Mouse (Mus musculus): Measurements from ENCODE around the gene Dennd4b. TPM values are rescaled to one million over a fixed set of nuclear protein-coding genes. Genes with fewer than 3 reads are reported as not detected.
"Not testable (repeated sequence)": the region's sequence is repeated elsewhere in the genome, so short reads cannot be mapped to it uniquely, and the experiment has no call there.

Gene Dennd4b
- polyA plus RNA-seq, 1 experiment: 6.8 TPM

- Histone ChIP-seq H3K4me1 (ENCODE audit: control insufficient read depth, insufficient read depth, low read length) (peaks cover 2% of the 10 kb centered on the region; the same call in 1 of the 2 replicates), H3K27ac (ENCODE audit: insufficient read depth, low read length) (peak within 1 kb of the TSS; percentile 57; the same call in 1 of the 2 replicates), H3K4me3 (ENCODE audit: insufficient read depth, low read length) (peak within 1 kb of the TSS; percentile 98)
- TF ChIP-seq CTCF (IDR thresholded peaks at IDR 0.05; ENCODE audit: borderline replicate concordance, insufficient read depth, low read length) (no peak), POLR2A (IDR thresholded peaks at IDR 0.05; ENCODE audit: low read depth, low read length) (peak; percentile 85)
Observed at GRCm38 (mm10) chr3:90231507-90232333, 33.3 kb upstream of the Dennd4b start, which contains the start of gene Jtb. TSS of gene Jtb (plus strand) at chr3:90231597.

GRCm38 (mm10) chr3:90241251-90241650 is 23.7 kb upstream of the Dennd4b start:
- Histone ChIP-seq H3K4me1 (ENCODE audit: control insufficient read depth, insufficient read depth, low read length) (no peaks in the 10 kb centered on the region), H3K4me3 (ENCODE audit: insufficient read depth, low read length) (no peak overlapping the region), H3K27ac (ENCODE audit: insufficient read depth, low read length) (no peak overlapping the region)
- TF ChIP-seq POLR2A (IDR thresholded peaks at IDR 0.05; ENCODE audit: low read depth, low read length) (no peak), CTCF (IDR thresholded peaks at IDR 0.05; ENCODE audit: borderline replicate concordance, insufficient read depth, low read length) (no peak)

- Histone ChIP-seq H3K4me3 (ENCODE audit: insufficient read depth, low read length) (no peak overlapping the region), H3K4me1 (ENCODE audit: control insufficient read depth, insufficient read depth, low read length) (no peaks in the 10 kb centered on the region), H3K27ac (ENCODE audit: insufficient read depth, low read length) (no peak overlapping the region)
- TF ChIP-seq POLR2A (IDR thresholded peaks at IDR 0.05; ENCODE audit: low read depth, low read length): no peak
Observed at GRCm38 (mm10) chr3:90241669-90242358, 23.2 kb upstream of the Dennd4b start.

GRCm38 (mm10) chr3:90242984-90243775 is 21.8 kb upstream of the Dennd4b start, which contains the start of gene Creb3l4:
TSS of gene Creb3l4 (minus strand) at chr3:90243512.
- TF ChIP-seq CTCF (IDR thresholded peaks at IDR 0.05; ENCODE audit: borderline replicate concordance, insufficient read depth, low read length) (no peak), POLR2A (IDR thresholded peaks at IDR 0.05; ENCODE audit: low read depth, low read length) (peak; percentile 29; the same call in 1 of the 2 replicates)
- H3K27ac ChIP-seq (ENCODE audit: insufficient read depth, low read length): no peak within 1 kb of the TSS
- H3K4me3 ChIP-seq (ENCODE audit: insufficient read depth, low read length): peak within 1 kb of the TSS; percentile 15; the same call in 1 of the 2 replicates
- H3K4me1 ChIP-seq (ENCODE audit: control insufficient read depth, insufficient read depth, low read length): no peaks in the 10 kb centered on the region

- Histone ChIP-seq H3K27ac (ENCODE audit: insufficient read depth, low read length) (no peak overlapping the region), H3K4me3 (ENCODE audit: insufficient read depth, low read length) (no peak overlapping the region), H3K4me1 (ENCODE audit: control insufficient read depth, insufficient read depth, low read length) (peaks cover 3% of the 10 kb centered on the region; the same call in 1 of the 2 replicates)
- no peak for TF ChIP-seq POLR2A (IDR thresholded peaks at IDR 0.05; ENCODE audit: low read depth, low read length)
Observed at GRCm38 (mm10) chr3:90245406-90245805, 19.6 kb upstream of the Dennd4b start.

- TF ChIP-seq CTCF (IDR thresholded peaks at IDR 0.05; ENCODE audit: borderline replicate concordance, insufficient read depth, low read length) (no peak), POLR2A (IDR thresholded peaks at IDR 0.05; ENCODE audit: low read depth, low read length) (0 out of 2 replicates have a peak, but pooled peaks have one; percentile 68)
- H3K27ac ChIP-seq (ENCODE audit: insufficient read depth, low read length): peak overlapping the region; percentile 98
- peak overlapping the region; percentile 35 for H3K4me3 ChIP-seq (ENCODE audit: insufficient read depth, low read length)
- H3K4me1 ChIP-seq (ENCODE audit: control insufficient read depth, insufficient read depth, low read length): peaks cover 13% of the 10 kb centered on the region
Observed at GRCm38 (mm10) chr3:90247630-90247959, 17.4 kb upstream of the Dennd4b start.

GRCm38 (mm10) chr3:90247960-90248745 is 16.8 kb upstream of the Dennd4b start, which contains the start of gene Slc39a1:
TSS of gene Slc39a1 (plus strand) at chr3:90248172.
- H3K27ac ChIP-seq (ENCODE audit: insufficient read depth, low read length): peak within 1 kb of the TSS; percentile 98
- TF ChIP-seq POLR2A (IDR thresholded peaks at IDR 0.05; ENCODE audit: low read depth, low read length) (peak; percentile 71), CTCF (IDR thresholded peaks at IDR 0.05; ENCODE audit: borderline replicate concordance, insufficient read depth, low read length) (no peak)
- H3K4me1 ChIP-seq (ENCODE audit: control insufficient read depth, insufficient read depth, low read length): peaks cover 13% of the 10 kb centered on the region
- H3K4me3 ChIP-seq (ENCODE audit: insufficient read depth, low read length): peak within 1 kb of the TSS; percentile 69

- TF ChIP-seq CTCF (IDR thresholded peaks at IDR 0.05; ENCODE audit: borderline replicate concordance, insufficient read depth, low read length) (no peak), POLR2A (IDR thresholded peaks at IDR 0.05; ENCODE audit: low read depth, low read length) (no peak)
- peak overlapping the region; percentile 69 for H3K4me3 ChIP-seq (ENCODE audit: insufficient read depth, low read length)
- H3K4me1 ChIP-seq (ENCODE audit: control insufficient read depth, insufficient read depth, low read length): peaks cover 13% of the 10 kb centered on the region
- H3K27ac ChIP-seq (ENCODE audit: insufficient read depth, low read length): peak overlapping the region; percentile 80
Observed at GRCm38 (mm10) chr3:90248746-90249100, 16.3 kb upstream of the Dennd4b start.

- peaks cover 13% of the 10 kb centered on the region for H3K4me1 ChIP-seq (ENCODE audit: control insufficient read depth, insufficient read depth, low read length)
- peak overlapping the region; percentile 75 for H3K27ac ChIP-seq (ENCODE audit: insufficient read depth, low read length)
- TF ChIP-seq CTCF (IDR thresholded peaks at IDR 0.05; ENCODE audit: borderline replicate concordance, insufficient read depth, low read length) (no peak), POLR2A (IDR thresholded peaks at IDR 0.05; ENCODE audit: low read depth, low read length) (no peak)
- H3K4me3 ChIP-seq (ENCODE audit: insufficient read depth, low read length): no peak overlapping the region
Observed at GRCm38 (mm10) chr3:90250791-90251190, 14.2 kb upstream of the Dennd4b start.

GRCm38 (mm10) chr3:90251731-90252226 is 13.2 kb upstream of the Dennd4b start:
- not testable (repeated sequence) for H3K27ac ChIP-seq (ENCODE audit: insufficient read depth, low read length); H3K4me3 ChIP-seq (ENCODE audit: insufficient read depth, low read length)
- peaks cover 16% of the 10 kb centered on the region for H3K4me1 ChIP-seq (ENCODE audit: control insufficient read depth, insufficient read depth, low read length)

- H3K4me1 ChIP-seq (ENCODE audit: control insufficient read depth, insufficient read depth, low read length): peaks cover 16% of the 10 kb centered on the region
- H3K4me3 ChIP-seq (ENCODE audit: insufficient read depth, low read length): not testable (repeated sequence)
Observed at GRCm38 (mm10) chr3:90252659-90253058, 12.3 kb upstream of the Dennd4b start.

GRCm38 (mm10) chr3:90253174-90253573 is 11.8 kb upstream of the Dennd4b start:
- not testable (repeated sequence) for H3K4me3 ChIP-seq (ENCODE audit: insufficient read depth, low read length)

More at GRCm38 (mm10) chr3:90252659-90253058, 12.3 kb upstream of the Dennd4b start:
- not testable (repeated sequence) for H3K27ac ChIP-seq (ENCODE audit: insufficient read depth, low read length)

More at GRCm38 (mm10) chr3:90253174-90253573, 11.8 kb upstream of the Dennd4b start:
- peaks cover 16% of the 10 kb centered on the region for H3K4me1 ChIP-seq (ENCODE audit: control insufficient read depth, insufficient read depth, low read length)
- not testable (repeated sequence) for H3K27ac ChIP-seq (ENCODE audit: insufficient read depth, low read length)

Data from embryonic fibroblast, embryonic 13.5 days (primary cell).